Mouse (Mus musculus) neutrophil, adult 59 days (primary cell): Measurements from ENCODE around the gene Cog6. TPM values are rescaled to one million over a fixed set of nuclear protein-coding genes. Genes with fewer than 3 reads are reported as not detected.

ENCODE experiments used
- total RNA-seq, 2 experiments: library from RNA; stranded (reverse); gene quantifications; 1 replicate in 1 of 2; 2 replicates in 1 of 2; pipeline ENCODE4 v1.2.4; 2023

The Cog6 gene
- 10 to 100 TPM; 18.5 TPM for total RNA-seq

GRCm38 (mm10) chr3:53016436-53017340, at the start of gene Cog6:
Gene Cog6, minus strand, starts transcription at chr3:53017237.

GRCm38 (mm10) chr3:53041411-53042239, 24.6 kb upstream of the Cog6 start, which contains the start of gene Lhfp:
Gene Lhfp, plus strand, starts transcription at chr3:53041528.

Other genes with a start within 250 kb of the Cog6 start
- gene Lhfp, start 24.3 kb upstream of the Cog6 start, total RNA-seq, result under 1 TPM in 1 of 2 experiments, not detected in 1; 0.51 TPM